Mouse (Mus musculus) layer of hippocampus, postnatal 14 days (tissue): Measurements from ENCODE around the gene Atg16l2. TPM values are rescaled to one million over a fixed set of nuclear protein-coding genes. Genes with fewer than 3 reads are reported as not detected.

Source experiments
- DNase-seq, 2 experiments: peaks; one replicate each; pipeline ENCODE4 v3.0.0; 2021 to 2022; ENCODE audit warnings: low spot score in 2 of 2, mixed read lengths in 1 of 2
- total RNA-seq, 2 experiments: library from RNA; stranded (reverse); gene quantifications; 2 replicates each; pipeline ENCODE4 v1.2.3; 2021

Atg16l2 gene
- total RNA-seq, 2 experiments from 2014 or later: 37.0 to 40.1 TPM

DNA sequence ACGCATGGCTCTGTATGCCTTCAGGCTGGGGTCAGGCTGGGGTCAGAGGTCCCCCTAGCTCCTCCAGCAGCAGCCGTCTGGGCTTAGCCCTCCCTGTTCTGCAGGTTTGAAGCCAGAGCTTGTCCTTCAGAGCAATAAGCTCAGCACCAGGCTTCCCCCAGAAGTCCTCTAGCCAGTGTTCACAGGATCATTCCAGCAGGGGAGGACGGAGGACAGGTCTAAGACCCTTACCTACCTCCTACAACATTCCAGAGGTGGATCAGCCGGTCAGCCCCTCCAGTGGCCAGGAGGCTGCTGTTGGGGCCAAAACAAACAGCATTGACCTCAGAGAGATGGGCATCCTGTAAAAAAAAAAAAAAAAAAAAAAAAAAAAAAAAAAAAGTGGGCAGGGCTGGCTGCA is 8.9 kb downstream of the Atg16l2 start:
- DNase-seq: no peak

DNA sequence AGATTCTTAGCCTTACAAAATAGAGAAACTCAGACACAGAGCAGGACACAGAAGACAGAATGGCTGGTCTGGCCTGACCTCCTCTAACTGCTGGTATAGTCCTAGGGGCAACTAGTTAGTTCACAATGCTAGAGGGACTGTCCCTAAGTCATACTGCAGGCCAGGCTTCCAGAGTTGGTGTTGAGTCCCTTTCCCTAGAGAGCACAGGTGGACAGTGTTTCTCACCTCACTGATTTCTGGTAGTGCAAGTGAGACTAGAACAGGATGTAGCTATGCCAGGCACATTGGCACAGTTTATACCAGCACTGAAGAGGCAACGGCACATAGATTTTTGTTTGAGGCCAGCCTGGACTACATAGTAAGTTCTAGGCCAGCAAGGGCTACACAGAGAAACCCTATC is 9.4 kb downstream of the Atg16l2 start:
- DNase-seq: no peak

DNA sequence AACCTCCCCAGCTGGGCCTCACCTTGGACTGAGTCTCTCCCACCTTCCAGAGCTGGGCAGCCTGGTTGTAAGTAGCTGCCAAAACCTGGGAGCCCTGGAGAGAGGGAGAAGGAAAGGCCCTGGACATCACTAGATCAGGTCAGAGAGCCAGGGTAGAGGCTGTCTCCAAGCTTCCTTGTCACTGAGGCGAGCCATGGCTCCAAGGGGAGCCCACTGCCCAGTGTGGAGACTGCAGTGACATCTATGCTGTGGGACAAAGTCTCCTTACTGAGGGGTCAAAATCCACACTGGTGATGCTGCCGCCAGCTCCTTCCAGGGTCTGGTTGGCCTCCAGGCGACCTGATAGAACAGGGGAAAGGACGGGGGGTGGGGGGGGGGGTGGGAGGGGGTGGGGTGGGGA is 10.0 kb downstream of the Atg16l2 start:
- DNase-seq: no peak

DNA sequence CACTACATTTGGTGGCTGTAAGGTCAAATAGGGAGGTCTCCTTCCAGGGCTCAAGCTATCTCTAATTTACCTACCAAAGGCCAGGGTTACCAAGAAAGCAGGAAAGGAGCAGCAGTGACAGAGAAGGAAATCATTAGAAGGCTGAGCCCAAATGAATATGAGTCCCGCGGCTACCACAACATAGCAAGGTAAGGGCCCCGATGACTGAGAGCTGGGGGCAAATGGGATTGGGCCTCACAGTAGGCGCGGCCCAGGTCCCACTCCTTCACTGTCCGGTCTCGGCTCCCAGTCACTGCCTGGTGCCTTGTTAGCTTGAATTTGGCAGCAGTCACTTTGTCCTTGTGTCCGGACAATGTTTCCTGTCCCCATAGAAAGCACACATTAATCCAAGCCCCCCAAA is 10.4 kb downstream of the Atg16l2 start:
- DNase-seq: no peak

DNA sequence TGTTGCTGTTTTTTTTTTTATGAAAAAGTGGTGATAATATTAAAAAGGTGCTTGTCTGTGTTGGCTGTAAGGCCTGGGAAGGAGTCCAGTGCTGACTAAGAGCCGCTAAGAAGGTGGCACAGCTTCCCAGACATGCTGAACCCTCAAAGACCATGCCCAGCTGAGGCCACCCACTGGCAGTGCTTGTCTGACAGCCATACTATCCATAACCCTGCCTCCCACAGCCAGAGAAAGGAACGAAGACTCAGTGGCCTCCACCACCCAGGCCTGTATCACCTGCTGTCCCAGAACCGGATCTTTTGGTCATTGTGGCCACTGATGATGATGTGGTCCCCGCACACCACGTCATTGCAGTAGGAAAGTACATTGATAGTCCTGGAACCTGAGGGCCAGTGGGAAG is 10.8 kb downstream of the Atg16l2 start:
- no peak for DNase-seq

DNA sequence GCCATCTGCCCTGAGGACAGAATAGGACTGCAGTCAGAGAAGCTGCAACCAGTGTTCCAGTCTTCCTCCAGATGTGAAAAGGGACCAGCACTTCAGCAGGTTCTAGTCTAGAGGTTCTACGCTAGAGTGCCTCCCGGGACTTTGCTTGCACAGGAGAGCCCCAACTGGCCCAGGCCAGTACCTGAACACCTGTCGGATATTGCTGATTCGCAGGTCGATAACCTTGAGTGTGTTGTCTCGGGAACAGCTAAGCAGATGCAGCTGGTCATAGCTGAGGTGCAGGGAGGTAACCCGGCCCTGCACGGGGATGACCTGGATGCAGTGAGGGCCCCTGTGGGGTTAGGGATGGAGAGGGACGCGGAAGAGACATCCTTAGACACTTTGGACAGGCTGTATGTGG is 11.7 kb downstream of the Atg16l2 start:
- no peak for DNase-seq

DNA sequence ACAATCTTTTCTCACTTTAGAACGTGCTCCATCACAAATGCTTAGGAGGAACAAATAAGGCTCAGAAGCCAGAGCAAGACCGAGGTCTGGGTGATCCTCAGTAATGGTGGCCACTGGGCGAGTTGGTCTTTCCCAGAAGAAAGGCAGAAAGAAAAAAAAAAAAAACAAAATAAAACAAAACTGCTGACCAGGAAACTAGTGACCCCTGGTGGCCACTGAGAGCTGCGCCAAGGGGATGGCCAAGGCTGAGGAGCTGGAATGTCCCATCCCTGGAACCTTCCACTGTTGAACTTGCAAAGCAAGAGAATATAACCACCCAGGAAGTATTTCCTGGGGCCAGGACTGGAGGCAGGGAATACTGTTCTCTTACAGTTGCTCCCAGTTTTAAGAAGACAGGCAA is 13.6 kb downstream of the Atg16l2 start:
- peak in 1 of 2 experiments; percentile 47 for DNase-seq

DNA sequence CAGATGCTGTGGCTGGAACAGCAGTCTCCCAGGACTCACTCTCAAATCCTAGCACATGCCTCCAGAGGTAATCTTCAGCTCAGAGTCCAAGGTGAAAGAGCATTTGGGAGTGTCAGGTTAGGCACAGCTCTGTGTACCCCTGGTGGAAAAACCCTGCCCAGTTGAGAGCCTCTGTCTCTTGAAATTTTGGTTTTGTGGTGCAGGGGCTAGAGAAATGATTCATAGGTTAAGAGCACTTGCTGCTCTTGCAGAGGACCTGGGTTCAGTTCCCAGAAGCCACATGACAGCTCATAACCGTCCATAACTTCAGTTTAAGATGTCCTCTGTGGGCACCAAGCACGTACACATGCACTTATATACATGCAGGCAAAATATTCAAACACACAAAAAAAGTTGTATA is 14.2 kb downstream of the Atg16l2 start:
- DNase-seq: no peak

DNA sequence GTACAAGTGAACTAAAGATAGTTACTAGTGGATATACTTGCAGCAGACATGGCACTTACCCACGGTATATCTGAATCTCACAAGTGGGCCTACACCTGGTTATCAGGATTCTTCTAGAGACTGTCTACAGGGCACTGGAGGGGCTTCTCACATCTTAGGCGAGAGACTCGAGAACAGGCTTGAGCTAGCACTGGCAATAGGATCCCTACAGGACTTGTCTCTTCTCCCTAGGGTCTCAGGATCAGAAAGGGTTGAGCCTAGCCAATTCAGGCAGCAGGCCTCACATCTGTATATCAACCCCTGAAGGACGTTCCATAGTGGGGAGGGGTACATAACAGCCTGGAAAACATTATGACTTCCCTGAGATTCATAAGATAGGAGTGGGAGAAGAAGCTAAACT is 15.2 kb downstream of the Atg16l2 start:
- DNase-seq: no peak

DNA sequence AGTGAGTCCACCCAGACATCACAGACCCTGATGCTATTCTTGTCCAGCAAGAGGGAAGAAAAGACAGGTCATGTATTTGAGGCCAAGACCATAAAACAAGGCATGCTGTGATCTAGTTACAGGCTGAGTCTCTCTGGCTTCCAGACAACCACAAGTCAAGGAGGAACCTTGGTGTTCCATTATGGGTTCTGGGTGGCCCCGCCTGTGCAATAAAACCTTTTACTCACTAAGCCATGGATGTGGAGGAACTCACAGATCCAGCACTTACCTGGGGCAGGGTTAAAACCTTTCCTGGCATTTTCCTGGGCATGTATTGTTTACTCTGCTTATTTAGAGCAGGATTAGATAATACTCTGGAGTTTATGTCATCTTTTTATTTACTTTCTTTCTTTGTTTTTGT is 17.5 kb downstream of the Atg16l2 start:
- DNase-seq: no peak

DNA sequence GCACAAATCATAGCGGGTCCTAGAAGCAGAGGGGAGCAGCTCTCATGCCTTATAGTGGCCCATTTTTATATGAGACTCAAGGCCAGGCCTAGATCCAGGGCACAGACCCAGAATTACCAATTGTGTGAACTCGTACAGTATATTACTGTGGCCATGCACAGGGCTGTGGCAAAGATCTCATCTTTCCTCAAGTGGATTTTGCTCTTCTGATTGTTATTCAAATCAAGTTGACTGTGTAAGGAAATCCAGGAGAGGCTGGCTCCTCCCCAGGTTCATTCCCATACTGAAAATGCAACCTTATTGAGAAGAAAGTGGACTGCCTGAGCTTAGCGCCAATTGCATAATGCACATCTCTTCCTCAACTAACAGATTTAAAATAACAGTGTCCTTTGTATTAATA is 19.3 kb downstream of the Atg16l2 start:
- DNase-seq: no peak

DNA sequence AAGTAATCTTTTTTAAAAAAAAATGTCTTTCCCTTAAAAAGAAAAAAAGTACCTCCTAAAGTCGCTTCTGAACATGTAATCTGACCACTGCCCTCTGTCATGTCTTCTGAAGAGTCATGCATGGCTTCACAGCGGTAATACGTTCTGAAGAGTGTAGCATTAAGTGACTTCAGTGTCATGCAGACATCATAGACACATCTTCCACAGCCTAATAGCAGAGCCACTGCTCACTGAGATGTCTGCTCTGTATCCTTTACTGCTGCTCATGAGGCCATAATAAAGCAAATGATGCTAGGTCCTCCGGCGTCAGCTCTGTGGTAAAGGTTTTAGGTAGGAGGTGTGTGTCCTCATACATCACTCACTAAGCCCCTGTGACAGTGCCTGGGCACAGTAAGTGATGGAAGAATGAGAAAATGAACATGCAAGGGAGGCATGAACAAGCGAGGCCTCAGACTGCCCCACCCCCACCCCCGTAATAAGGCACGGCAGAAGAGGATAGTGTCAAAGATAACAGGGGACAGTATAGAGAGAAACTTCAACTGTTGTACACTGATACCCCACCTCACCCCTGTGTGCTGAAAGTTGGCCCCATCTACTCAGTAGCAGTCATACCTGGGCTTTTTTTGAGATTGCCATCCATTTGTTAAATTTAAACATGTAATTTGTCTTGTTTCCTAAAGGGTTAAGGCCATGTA is 29.4 kb downstream of the Atg16l2 start:
- DNase-seq: no peak

DNA sequence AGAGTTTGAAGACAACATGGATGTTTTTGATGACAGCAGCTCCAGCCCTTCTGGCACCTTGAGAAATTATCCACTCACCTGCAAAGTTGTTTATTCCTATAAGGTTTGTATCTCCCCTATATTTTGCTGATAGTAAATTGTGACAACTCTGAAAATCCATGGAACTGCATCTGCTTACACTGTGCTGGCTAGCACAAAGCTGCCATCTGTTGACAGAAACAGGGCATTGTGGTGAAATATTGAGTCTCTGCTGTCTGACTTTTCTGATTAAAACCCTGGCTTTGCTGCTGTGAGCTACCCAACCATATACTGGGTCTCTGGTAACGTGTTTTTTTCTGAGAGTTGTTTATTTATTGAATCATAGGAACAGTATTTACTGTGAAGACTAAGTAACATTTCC is 30.4 kb downstream of the Atg16l2 start:
- peak in 1 of 2 experiments; percentile 42 for DNase-seq

DNA sequence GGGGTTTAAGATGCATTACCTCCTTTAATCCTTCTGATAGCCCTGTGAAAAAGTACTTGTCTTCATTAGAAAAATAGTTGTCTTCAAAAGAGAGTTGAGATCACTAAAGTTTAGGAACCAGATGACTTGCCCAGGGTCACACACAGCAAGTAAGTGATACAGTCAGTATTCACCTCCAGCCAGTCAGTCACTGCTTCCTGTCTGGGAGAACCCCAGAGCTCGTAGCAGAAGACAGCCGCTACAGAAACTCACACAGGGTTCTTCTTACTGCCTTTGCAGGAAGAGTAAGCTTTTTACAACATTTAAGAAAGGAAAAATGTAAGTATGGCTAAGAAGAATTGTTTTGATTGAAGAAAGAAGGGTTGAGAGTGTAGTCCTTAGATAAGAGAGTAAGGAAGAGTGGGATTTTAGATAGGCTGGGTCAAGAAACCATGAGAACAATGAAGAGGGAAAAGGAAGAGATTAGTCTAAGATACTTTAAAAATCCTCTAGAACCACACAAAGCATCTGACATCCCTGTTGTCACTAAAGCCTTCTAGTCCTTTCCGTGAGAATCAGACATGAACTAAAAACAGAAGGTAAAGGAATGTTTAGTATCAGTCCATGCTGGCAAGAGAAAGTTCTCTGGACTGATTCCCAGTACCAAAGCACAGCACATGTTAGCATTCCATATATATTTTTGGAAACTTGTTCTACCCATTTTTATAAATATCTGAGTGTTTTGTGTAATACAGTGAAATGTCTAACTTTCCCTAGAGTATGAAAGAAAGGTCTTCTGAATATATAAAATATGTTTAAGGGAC is 34.4 kb downstream of the Atg16l2 start:
- no peak for DNase-seq

DNA sequence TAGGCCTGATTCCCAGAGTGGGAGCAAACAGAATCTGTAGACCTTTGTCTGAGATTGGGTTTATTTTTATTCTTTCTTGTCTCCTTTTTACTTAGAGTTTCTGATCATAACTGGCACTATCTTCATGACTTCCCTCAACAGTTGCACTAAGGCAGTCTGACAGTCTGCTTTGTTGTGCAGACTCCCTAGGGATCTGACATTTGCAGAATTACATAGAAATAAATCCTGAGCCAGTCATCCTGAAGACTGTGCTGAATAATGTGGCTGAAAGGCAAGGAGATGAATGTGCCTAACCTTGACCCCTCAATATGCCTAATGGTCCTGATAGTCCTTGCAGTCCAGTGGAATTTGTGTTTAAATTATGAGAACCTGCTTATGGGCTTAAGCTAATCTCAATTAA is 38.5 kb downstream of the Atg16l2 start:
- DNase-seq: no peak

DNA sequence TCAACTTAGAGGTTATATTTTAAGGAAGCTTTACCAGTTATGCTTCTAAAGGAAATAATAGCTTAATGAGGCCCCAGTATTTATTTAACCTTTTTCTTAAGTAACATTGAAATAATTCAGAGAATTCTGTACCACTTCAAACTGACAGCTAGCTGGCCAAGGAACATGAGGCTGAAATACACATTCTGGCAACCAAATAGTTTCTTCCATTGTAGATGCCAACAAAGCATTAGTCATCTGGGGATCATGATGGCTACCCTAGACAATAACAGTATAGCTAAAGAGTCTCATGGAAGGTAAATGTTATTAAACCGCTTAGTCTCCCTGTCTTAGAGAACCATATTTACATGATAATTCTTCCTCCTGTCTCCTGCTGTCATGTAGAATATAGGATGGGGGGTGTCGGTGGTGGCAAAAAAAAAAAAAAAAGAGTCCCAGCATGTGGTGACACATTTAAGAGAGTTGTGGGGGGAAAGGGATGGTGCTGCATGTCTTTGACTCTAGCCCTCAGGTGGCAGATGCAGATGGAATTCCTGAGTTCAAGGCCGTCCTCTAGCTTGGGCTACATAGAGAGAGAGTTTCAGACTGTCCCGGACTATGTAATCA is 40.0 kb downstream of the Atg16l2 start:
- no peak for DNase-seq

DNA sequence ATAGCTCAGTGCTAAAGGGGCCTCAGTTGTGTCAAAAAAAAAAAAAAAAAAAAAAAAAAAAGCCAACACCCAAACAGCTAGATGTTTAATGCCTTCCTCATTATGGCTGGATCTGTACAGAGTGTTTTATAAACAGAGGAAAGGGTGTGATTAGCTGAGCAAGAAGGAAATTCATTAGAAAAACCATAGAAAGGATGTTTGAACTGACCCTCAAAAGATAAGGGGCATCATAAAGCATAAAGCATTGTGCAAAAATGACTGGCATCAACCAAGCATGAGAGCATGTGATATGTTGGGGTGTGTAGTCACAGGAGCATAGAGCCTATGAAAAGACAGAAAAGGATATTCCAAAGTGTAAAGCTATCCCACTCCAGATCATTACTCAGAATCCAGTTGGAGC is 43.6 kb downstream of the Atg16l2 start:
- no peak for DNase-seq

DNA sequence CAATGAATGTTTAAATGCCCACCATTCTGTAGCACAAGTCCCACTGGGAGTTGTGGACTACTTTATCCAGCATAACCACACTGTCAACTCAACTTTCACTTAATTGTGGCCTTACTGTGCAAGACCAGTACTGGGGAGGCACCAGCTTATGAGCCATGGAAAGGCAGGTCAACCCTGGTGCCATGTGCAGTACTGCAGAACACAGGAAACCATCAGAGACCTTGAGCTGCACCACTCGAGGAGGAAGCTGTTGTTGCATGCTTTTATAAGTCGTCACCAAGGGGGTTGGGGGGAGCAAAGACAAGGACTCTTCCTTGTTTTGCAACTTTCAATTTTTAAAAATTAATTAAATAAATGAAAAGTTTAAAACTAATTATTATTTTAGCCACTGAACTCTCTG is 49.0 kb downstream of the Atg16l2 start:
- no peak for DNase-seq

DNA sequence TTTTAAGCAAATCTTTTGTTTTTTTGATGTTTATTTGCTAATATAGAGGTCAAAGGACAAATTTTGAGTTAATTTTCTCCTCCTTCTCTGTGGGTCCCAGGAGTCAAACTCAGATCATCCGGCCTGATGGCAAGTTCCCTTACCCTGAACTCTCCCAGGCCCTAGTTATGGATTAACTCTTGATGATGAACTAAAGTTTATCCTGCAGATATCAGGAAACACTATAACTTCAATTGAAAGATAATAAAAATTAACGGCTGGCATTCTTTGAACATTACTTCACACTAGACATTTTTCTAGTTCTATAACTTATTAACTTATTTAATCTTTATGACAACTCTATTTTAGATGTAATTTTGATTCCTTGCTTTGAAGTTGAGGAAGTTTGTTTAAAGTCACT is 52.9 kb downstream of the Atg16l2 start:
- DNase-seq: no peak

DNA sequence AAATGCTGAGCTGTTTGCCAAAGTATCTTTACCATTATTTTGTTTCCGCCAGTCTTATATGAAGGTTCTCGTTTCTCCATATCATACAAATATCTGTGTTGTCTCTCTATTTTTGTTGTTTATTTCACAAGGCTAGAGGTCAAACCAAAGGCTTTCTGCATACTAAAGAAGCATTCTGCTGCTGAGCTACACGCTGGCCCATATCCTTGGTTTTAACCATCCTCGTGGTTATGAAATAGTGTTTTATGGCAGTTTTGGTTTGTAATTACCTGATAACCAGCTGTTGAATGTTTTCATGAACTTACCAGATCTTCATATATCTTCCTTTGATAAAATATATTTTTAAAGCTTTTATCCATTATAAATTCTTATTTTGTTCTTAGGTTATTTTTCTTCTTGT is 53.3 kb downstream of the Atg16l2 start:
- no peak for DNase-seq

DNA sequence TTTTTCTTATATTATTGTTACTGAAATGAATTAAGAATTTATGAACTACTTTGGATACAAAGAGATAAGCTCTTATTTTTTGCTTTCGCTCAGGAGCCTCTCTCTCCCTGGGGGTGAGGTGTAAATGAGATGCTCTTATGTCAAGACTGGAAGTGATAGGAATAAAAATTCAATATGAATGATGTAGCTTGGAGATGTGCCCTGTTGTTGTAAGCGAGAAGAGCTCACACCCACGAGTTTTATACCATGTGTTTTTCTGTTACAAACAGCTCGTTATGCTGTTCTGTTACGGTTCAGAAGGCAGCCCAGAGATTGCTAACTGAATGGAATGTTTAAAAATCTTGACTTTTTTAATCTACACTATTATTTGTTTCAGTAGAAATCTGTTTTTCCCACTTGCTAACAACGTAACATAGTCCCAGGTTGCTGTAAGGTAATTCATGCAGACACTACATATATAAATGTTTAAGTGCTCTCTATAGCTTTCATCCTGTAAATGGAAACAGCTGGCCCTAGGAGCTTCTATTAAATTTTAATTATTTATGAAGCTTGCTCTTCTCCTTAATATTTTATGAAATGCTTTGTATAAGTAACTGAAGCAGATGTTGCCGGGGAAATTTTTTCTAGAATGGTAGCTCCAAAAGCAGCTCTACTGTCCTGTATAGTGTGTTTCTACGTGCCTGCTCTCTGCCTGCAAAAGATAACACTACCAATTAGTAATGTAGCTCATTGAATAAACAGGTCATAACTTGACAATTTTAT is 65.2 kb downstream of the Atg16l2 start:
- DNase-seq: peak in 1 of 2 experiments; percentile 68

DNA sequence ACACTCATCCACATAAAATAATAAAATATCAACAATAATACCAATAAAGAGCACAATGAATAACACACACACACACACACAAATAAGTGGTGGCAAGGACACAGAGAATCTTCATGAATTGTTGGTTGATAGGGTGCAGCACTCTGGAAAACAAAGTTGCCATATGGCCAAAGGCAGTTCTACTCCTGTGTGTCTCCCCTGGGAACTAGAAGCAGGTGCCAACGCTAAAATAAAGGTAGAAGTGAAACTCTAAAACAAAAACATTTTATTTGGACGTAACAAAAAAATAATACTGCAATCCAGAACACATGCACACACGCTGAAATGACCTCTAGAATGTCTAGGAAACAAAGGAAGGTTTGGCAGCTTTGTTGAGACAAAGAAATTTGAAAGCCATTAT is 69.3 kb downstream of the Atg16l2 start:
- peak in 1 of 2 experiments; percentile 11 for DNase-seq
